In the genomic region with DNA sequence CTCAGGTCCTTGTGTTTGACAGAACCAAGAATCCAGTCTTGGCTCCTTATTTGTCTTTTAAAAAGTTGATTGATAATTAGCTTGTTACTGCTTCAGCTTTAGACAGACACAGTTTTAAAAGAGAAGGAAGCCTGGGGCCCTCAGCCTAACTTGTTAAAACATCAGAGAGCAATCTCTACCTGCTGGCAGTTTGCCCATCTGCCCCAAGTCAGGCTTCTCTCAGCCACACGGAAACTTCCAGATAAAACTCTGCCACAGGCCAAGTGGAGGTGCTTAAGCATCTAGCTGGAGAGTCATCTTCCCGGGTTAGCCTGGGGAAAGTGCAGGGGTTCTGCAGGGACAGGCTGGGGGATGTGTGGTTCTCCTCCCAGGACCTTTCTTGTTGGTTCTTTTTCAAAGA, we compare ENCODE assay signal across 17 mouse cellular contexts.
"Had no signal": no experiment of that assay in that cellular context is flagged by ENCODE, and none has a peak within 500 bp of the region (broad histone marks: within the 10 kb centered on the region; RNA-seq: fewer than 3 reads in every experiment).

No protein-coding gene starts in this region.

- H3K27ac ChIP-seq: liver, embryonic 15.5 days; macrophage; midbrain, embryonic 13.5 days; midbrain, embryonic 15.5 days; neural tube, embryonic 12.5 days had no signal

- H3K9ac ChIP-seq: liver, embryonic 15.5 days; liver, postnatal 0 days; midbrain, embryonic 13.5 days; midbrain, embryonic 15.5 days; neural tube, embryonic 12.5 days had no signal

- H3K9me3 ChIP-seq: liver, embryonic 15.5 days; midbrain, embryonic 13.5 days; midbrain, embryonic 15.5 days; neural tube, embryonic 12.5 days had no signal

- H3K4me3 ChIP-seq: liver, embryonic 15.5 days; megakaryocyte, embryonic 14.5 days; midbrain, embryonic 13.5 days; midbrain, embryonic 15.5 days; neural tube, embryonic 12.5 days had no signal

- H3K27me3 ChIP-seq: liver, embryonic 15.5 days; megakaryocyte, embryonic 14.5 days; midbrain, embryonic 13.5 days; midbrain, embryonic 15.5 days; neural tube, embryonic 12.5 days had no signal

- ATAC-seq: liver, postnatal 0 days; midbrain, embryonic 13.5 days; midbrain, embryonic 15.5 days had no signal

- H3K4me2 ChIP-seq: liver, embryonic 15.5 days; midbrain, embryonic 11.5 days; midbrain, embryonic 13.5 days; midbrain, embryonic 15.5 days; neural tube, embryonic 12.5 days had no signal

- H3K4me1 ChIP-seq: liver, embryonic 15.5 days; megakaryocyte, embryonic 14.5 days; midbrain, embryonic 13.5 days; midbrain, embryonic 15.5 days had no signal

- DNase-seq: liver, postnatal 0 days; lung, adult 2 months; lung, postnatal 14 days; lung, postnatal 36 days; right cerebral cortex, postnatal 25 days; right cerebral cortex, postnatal 4 days; spleen, adult 18-20 months; thymus, adult 18-20 months; thymus, postnatal 14 days; thymus, postnatal 36 days had no signal

- H3K36me3 ChIP-seq: liver, embryonic 15.5 days; midbrain, embryonic 13.5 days; midbrain, embryonic 15.5 days; neural tube, embryonic 12.5 days had no signal
